Mouse (Mus musculus) midbrain, embryonic 11.5 days (tissue): ENCODE data around the gene Ttll1. TPM values are rescaled to one million over a fixed set of nuclear protein-coding genes. Genes with fewer than 3 reads are reported as not detected.

Experiments
- ATAC-seq: fragments of 200-750 bp; cut with Nextera tagmentation; 2 replicates; pipeline ENCODE4 v1.8.0; 2017; ENCODE audit warnings: moderate TSS enrichment, moderate library complexity; ENCODE audit not compliant: low FRiP score
- DNase-seq: peaks from one replicate; pipeline ENCODE4 v3.0.0; 2015; ENCODE audit warnings: low spot score; ENCODE audit errors: missing footprints
- H3K27ac ChIP-seq: fragments of 300-500 bp; sonication (generic); 2 replicates; pipeline ENCODE4 v1.5.1; 2014; ENCODE audit warnings: low read depth, low read length
- H3K27me3 ChIP-seq: fragments of 300-500 bp; sonication (generic); 2 replicates; pipeline ENCODE4 v1.6.1; 2014; ENCODE audit warnings: mild to moderate bottlenecking, low read length, moderate library complexity, mixed read lengths; ENCODE audit not compliant: control insufficient read depth, insufficient read depth
- H3K36me3 ChIP-seq: fragments of 300-500 bp; sonication (generic); 2 replicates; pipeline ENCODE4 v1.6.1; 2014; ENCODE audit warnings: mild to moderate bottlenecking, low read length, moderate library complexity, mixed read lengths; ENCODE audit not compliant: control insufficient read depth, insufficient read depth
- H3K4me1 ChIP-seq: fragments of 300-500 bp; sonication (generic); 2 replicates; pipeline ENCODE4 v1.6.1; 2014; ENCODE audit warnings: low read length; ENCODE audit not compliant: control insufficient read depth, insufficient read depth
- H3K4me2 ChIP-seq: fragments of 300-500 bp; sonication (generic); 2 replicates; pipeline ENCODE4 v1.6.1; 2014; ENCODE audit warnings: mild to moderate bottlenecking, moderate library complexity
- H3K4me3 ChIP-seq: fragments of 300-500 bp; sonication (generic); 2 replicates; pipeline ENCODE4 v1.5.1; 2014; ENCODE audit warnings: low read depth, low read length
- H3K9ac ChIP-seq: fragments of 300-500 bp; sonication (generic); 2 replicates; pipeline ENCODE4 v1.6.1; 2014; ENCODE audit warnings: low read length
- H3K9me3 ChIP-seq: fragments of 300-500 bp; sonication (generic); 2 replicates; pipeline ENCODE4 v1.6.1; 2016; ENCODE audit warnings: low read length; ENCODE audit not compliant: control insufficient read depth
- WGBS: fragments of 180-500 bp; shearing (Covaris S2); extraction: QIAGEN DNeasy Blood & Tissue Kit; methylation state at CpG from one replicate; pipeline ENCODE4 v1.1.7; 2014; 5-methylcytosine and 5-hydroxymethylcytosine counted together
- polyA plus RNA-seq: library from polyadenylated mRNA; unstranded; fragments of >200 nt; fragmentation: Nextera tagmentation; extraction: Ambion mirVana; gene quantifications from 2 replicates; pipeline ENCODE4 v1.2.1, GENCODE M21; 2014

Ttll1 gene
- polyA plus RNA-seq, 1 experiment from 2014 or later, result 32.2 TPM

GRCm38 (mm10) chr15:83494572-83494920, 16.1 kb downstream of the Ttll1 start:
- Histone ChIP-seq H3K27ac (no peak overlapping the region), H3K4me2 (no peak overlapping the region), H3K27me3 (no peaks in the 10 kb centered on the region), H3K4me3 (no peak overlapping the region), H3K9me3 (no peaks in the 10 kb centered on the region), H3K9ac (no peak overlapping the region), H3K36me3 (peaks cover 7% of the 10 kb centered on the region; the same call in 1 of the 2 replicates), H3K4me1 (no peaks in the 10 kb centered on the region)
- WGBS, result 85% methylated on average over 6 of the region's 6 CpGs
- DNase-seq, result no peak
- ATAC-seq, result no peak

- Histone ChIP-seq H3K27me3 (no peaks in the 10 kb centered on the region), H3K27ac (no peak overlapping the region), H3K4me2 (no peak overlapping the region), H3K4me1 (no peaks in the 10 kb centered on the region), H3K36me3 (peaks cover 7% of the 10 kb centered on the region; the same call in 1 of the 2 replicates), H3K4me3 (no peak overlapping the region), H3K9ac (no peak overlapping the region), H3K9me3 (no peaks in the 10 kb centered on the region)
- WGBS, result 92% methylated on average over 7 of the region's 7 CpGs
- ATAC-seq (no peak), DNase-seq (no peak)
Observed at GRCm38 (mm10) chr15:83493856-83494571, 16.7 kb downstream of the Ttll1 start.

- no peaks in the 10 kb centered on the region for H3K4me1 ChIP-seq
- peaks cover 5% of the 10 kb centered on the region; the same call in 1 of the 2 replicates for H3K36me3 ChIP-seq
- H3K4me3 ChIP-seq, result no peak overlapping the region
- DNase-seq (no peak), ATAC-seq (no peak)
- H3K27ac ChIP-seq, result no peak overlapping the region
- H3K27me3 ChIP-seq, result no peaks in the 10 kb centered on the region
- H3K9ac ChIP-seq, result no peak overlapping the region
- no peaks in the 10 kb centered on the region for H3K9me3 ChIP-seq
- no peak overlapping the region for H3K4me2 ChIP-seq
- WGBS, result 93% methylated on average over 5 of the region's 5 CpGs
Observed at GRCm38 (mm10) chr15:83491891-83492290, 18.8 kb downstream of the Ttll1 start.

GRCm38 (mm10) chr15:83489471-83489870, 21.2 kb downstream of the Ttll1 start:
- Histone ChIP-seq H3K36me3 (no peaks in the 10 kb centered on the region), H3K4me3 (no peak overlapping the region), H3K9ac (no peak overlapping the region), H3K4me1 (no peaks in the 10 kb centered on the region), H3K27me3 (no peaks in the 10 kb centered on the region), H3K9me3 (no peaks in the 10 kb centered on the region), H3K27ac (no peak overlapping the region), H3K4me2 (no peak overlapping the region)
- DNase-seq (no peak), ATAC-seq (no peak)
- WGBS, result 96% methylated on average over 20 of the region's 20 CpGs

- no peak for DNase-seq
- H3K9me3 ChIP-seq, result no peaks in the 10 kb centered on the region
- WGBS, result 82% methylated on average over 9 of the region's 9 CpGs
Observed at GRCm38 (mm10) chr15:83487477-83488115, 23.1 kb downstream of the Ttll1 start.

GRCm38 (mm10) chr15:83484311-83484710, 26.4 kb downstream of the Ttll1 start:
- H3K4me1 ChIP-seq, result no peaks in the 10 kb centered on the region
- WGBS, result 93% methylated on average over 10 of the region's 10 CpGs

More at GRCm38 (mm10) chr15:83487477-83488115, 23.1 kb downstream of the Ttll1 start:
- Histone ChIP-seq H3K4me3 (no peak overlapping the region), H3K27ac (no peak overlapping the region), H3K4me1 (no peaks in the 10 kb centered on the region), H3K9ac (no peak overlapping the region), H3K27me3 (no peaks in the 10 kb centered on the region), H3K36me3 (no peaks in the 10 kb centered on the region), H3K4me2 (no peak overlapping the region)
- no peak for ATAC-seq

GRCm38 (mm10) chr15:83483482-83483881, 27.2 kb downstream of the Ttll1 start:
- no peak overlapping the region for H3K4me3 ChIP-seq
- H3K4me1 ChIP-seq, result no peaks in the 10 kb centered on the region
- H3K27me3 ChIP-seq, result no peaks in the 10 kb centered on the region
- no peak overlapping the region for H3K4me2 ChIP-seq
- H3K9ac ChIP-seq, result no peak overlapping the region
- no peaks in the 10 kb centered on the region for H3K9me3 ChIP-seq
- H3K27ac ChIP-seq, result no peak overlapping the region
- ATAC-seq, result no peak
- no peaks in the 10 kb centered on the region for H3K36me3 ChIP-seq
- DNase-seq, result no peak
- 38% methylated on average over 2 of the region's 2 CpGs for WGBS

More at GRCm38 (mm10) chr15:83484311-83484710, 26.4 kb downstream of the Ttll1 start:
- no peaks in the 10 kb centered on the region for H3K27me3 ChIP-seq
- no peak overlapping the region for H3K4me3 ChIP-seq
- no peak overlapping the region for H3K27ac ChIP-seq
- H3K9me3 ChIP-seq, result no peaks in the 10 kb centered on the region
- no peaks in the 10 kb centered on the region for H3K36me3 ChIP-seq
- no peak for ATAC-seq
- no peak overlapping the region for H3K4me2 ChIP-seq
- DNase-seq, result no peak
- no peak overlapping the region for H3K9ac ChIP-seq

GRCm38 (mm10) chr15:83482645-83483224, 28.0 kb downstream of the Ttll1 start:
- no peak overlapping the region for H3K9ac ChIP-seq
- no peaks in the 10 kb centered on the region for H3K27me3 ChIP-seq
- H3K9me3 ChIP-seq, result no peaks in the 10 kb centered on the region
- ATAC-seq (no peak), DNase-seq (no peak)
- no peak overlapping the region for H3K27ac ChIP-seq
- no peaks in the 10 kb centered on the region for H3K4me1 ChIP-seq
- H3K4me2 ChIP-seq, result no peak overlapping the region
- no peak overlapping the region for H3K4me3 ChIP-seq
- 79% methylated on average over 8 of the region's 8 CpGs for WGBS
- H3K36me3 ChIP-seq, result no peaks in the 10 kb centered on the region

- H3K27me3 ChIP-seq, result no peaks in the 10 kb centered on the region
- H3K27ac ChIP-seq, result no peak overlapping the region
- no peaks in the 10 kb centered on the region for H3K36me3 ChIP-seq
- ATAC-seq, result no peak
- WGBS, result 75% methylated on average over 10 of the region's 10 CpGs
- no peak overlapping the region for H3K4me3 ChIP-seq
- DNase-seq, result no peak
- no peak overlapping the region for H3K9ac ChIP-seq
- H3K9me3 ChIP-seq, result no peaks in the 10 kb centered on the region
- no peak overlapping the region for H3K4me2 ChIP-seq
- H3K4me1 ChIP-seq, result no peaks in the 10 kb centered on the region
Observed at GRCm38 (mm10) chr15:83481236-83481780, 29.4 kb downstream of the Ttll1 start.
